Mouse (Mus musculus) cortical plate, adult 2 months (tissue): ENCODE data around the gene Cbln3.

Experiments used
- CTCF ChIP-seq: fragments of 200-500 bp; IDR thresholded peaks from 2 replicates; pipeline ENCODE4 v1.5.1; 2011; ENCODE audit warnings: mild to moderate bottlenecking, control low read depth, low read length; ENCODE audit not compliant: insufficient read depth; ENCODE audit errors: extremely low read depth
- POLR2A ChIP-seq: fragments of 200-500 bp; IDR thresholded peaks from 2 replicates; pipeline ENCODE4 v1.6.1; 2011; ENCODE audit warnings: mild to moderate bottlenecking, low read length, control low read depth; ENCODE audit not compliant: insufficient read depth; ENCODE audit errors: extremely low read depth

- TF ChIP-seq CTCF (no peak), POLR2A (no peak)
Measured at GRCm38 (mm10) chr14:55862970-55863369, 21.2 kb downstream of the Cbln3 start.
